Mouse (Mus musculus): ENCODE measurements around the gene Fam174b. TPM values are rescaled to one million over a fixed set of nuclear protein-coding genes. Genes with fewer than 3 reads are reported as not detected.

Gene Fam174b
- polyA plus RNA-seq, 1 experiment from 2014 or later = 68.6 TPM

GRCm38 (mm10) chr7:73730430-73731022, 9.6 kb upstream of the Fam174b start:
- Histone ChIP-seq H3K36me3 (no peaks in the 10 kb centered on the region), H3K9me3 (no peaks in the 10 kb centered on the region), H3K4me2 (no peak overlapping the region), H3K27me3 (no peaks in the 10 kb centered on the region), H3K4me1 (no peaks in the 10 kb centered on the region), H3K4me3 (no peak overlapping the region), H3K27ac (no peak overlapping the region), H3K9ac (no peak overlapping the region)
- no peak for ATAC-seq (ENCODE audit: insufficient number of reproducible peaks, insufficient read depth, low FRiP score, low TSS enrichment, low read depth)
- 70% methylated on average over 10 of the region's 10 CpGs for WGBS

GRCm38 (mm10) chr7:73736046-73736445, 4.1 kb upstream of the Fam174b start:
- Histone ChIP-seq H3K4me2 (no peak overlapping the region), H3K4me3 (no peak overlapping the region), H3K4me1 (peaks cover 6% of the 10 kb centered on the region; the same call in 1 of the 2 replicates), H3K27me3 (peaks cover 9% of the 10 kb centered on the region), H3K36me3 (no peaks in the 10 kb centered on the region), H3K9me3 (no peaks in the 10 kb centered on the region), H3K27ac (no peak overlapping the region), H3K9ac (no peak overlapping the region)
- WGBS = 81% methylated on average over 2 of the region's 2 CpGs
- no peak for ATAC-seq (ENCODE audit: insufficient number of reproducible peaks, insufficient read depth, low FRiP score, low TSS enrichment, low read depth)

DNA sequence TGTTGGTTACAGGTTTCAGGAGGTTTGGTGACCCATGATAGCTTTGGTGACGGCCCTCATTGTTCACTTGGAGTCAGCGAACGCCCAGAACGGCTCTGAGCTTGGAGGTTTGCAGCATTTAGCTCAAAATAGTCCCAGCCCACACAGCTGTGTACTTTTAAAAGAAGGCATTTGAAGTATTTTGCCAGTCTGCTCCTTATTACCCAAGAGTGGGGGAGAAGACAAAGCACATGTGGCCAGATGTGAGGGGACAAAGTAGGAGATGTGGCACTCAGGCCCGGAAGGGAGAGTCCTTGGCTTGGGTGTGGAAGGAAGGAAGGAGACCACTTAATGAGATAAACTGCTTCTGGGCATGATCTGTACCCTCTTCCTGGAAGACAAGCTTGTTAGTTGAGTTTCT, 1.3 kb downstream of the Fam174b start:
- peak overlapping the region; percentile 81 for H3K9ac ChIP-seq
- 14% methylated on average over 5 of the region's 5 CpGs for WGBS

DNA sequence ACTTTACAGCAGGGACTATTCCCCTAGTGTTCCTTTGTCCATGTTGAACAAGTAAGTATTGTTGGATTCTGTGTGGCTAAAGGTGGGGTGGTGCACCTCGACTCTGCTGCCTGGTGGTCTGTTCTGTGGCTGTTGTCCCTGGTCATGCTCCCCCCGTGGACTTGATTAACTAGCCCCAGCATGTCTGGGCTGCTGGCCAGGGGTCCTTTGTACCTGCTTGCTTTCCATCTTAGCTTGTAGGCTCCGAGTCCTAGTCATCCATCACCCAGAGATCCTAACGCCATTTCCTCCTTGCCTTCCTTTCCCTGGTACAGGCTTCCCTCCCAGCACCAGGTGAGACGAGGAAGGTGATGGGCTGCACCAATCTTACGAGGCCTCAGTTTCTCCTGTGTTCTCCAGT, 1.7 kb downstream of the Fam174b start:
- H3K36me3 ChIP-seq = no peaks in the 10 kb centered on the region
- H3K4me3 ChIP-seq = peak overlapping the region; percentile 70
- ATAC-seq (ENCODE audit: insufficient number of reproducible peaks, insufficient read depth, low FRiP score, low TSS enrichment, low read depth) = no peak

More for the DNA sequence above, 1.3 kb downstream of the Fam174b start:
- peaks cover 47% of the 10 kb centered on the region for H3K4me1 ChIP-seq
- H3K27me3 ChIP-seq = peaks cover 9% of the 10 kb centered on the region
- peak overlapping the region; percentile 87 for H3K27ac ChIP-seq
- H3K4me3 ChIP-seq = peak overlapping the region; percentile 70
- no peaks in the 10 kb centered on the region for H3K9me3 ChIP-seq
- no peaks in the 10 kb centered on the region for H3K36me3 ChIP-seq
- ATAC-seq (ENCODE audit: insufficient number of reproducible peaks, insufficient read depth, low FRiP score, low TSS enrichment, low read depth) = no peak
- H3K4me2 ChIP-seq = peak overlapping the region; percentile 98

DNA sequence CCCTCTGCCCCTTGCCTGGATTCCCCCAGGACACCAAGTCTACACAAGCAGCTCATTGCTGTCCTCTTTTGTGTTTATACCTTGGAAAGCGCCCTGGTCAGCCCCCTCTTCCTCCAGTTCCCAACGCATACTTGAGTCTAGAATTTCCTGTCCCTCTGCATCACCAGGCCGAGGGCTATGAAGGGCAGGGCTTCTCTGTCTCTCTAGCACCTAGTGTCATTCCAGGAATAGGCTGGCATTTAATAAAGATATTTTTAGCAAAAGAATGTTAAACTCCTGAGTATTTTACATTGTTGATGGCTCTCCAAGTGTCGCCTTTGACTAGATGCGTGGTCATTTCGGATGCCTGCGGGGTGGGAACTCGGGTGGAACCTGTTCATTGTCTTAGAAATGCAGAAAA, 3.0 kb downstream of the Fam174b start:
- Histone ChIP-seq H3K9ac (no peak overlapping the region), H3K9me3 (no peaks in the 10 kb centered on the region), H3K4me1 (peaks cover 58% of the 10 kb centered on the region), H3K27ac (no peak overlapping the region; the same call in 1 of the 2 replicates), H3K27me3 (peaks cover 9% of the 10 kb centered on the region), H3K4me3 (peak overlapping the region; percentile 19; the same call in 1 of the 2 replicates), H3K4me2 (peak overlapping the region; percentile 41), H3K36me3 (no peaks in the 10 kb centered on the region)
- WGBS = 70% methylated on average over 8 of the region's 8 CpGs
- no peak for ATAC-seq (ENCODE audit: insufficient number of reproducible peaks, insufficient read depth, low FRiP score, low TSS enrichment, low read depth)

More for the DNA sequence above, 1.7 kb downstream of the Fam174b start:
- H3K9ac ChIP-seq = 0 out of 2 replicates have a peak overlapping the region, but pooled peaks have one; percentile 2
- 29% methylated on average over 6 of the region's 6 CpGs for WGBS
- peak overlapping the region; percentile 98 for H3K4me2 ChIP-seq
- H3K9me3 ChIP-seq = no peaks in the 10 kb centered on the region
- peaks cover 49% of the 10 kb centered on the region for H3K4me1 ChIP-seq
- H3K27me3 ChIP-seq = peaks cover 9% of the 10 kb centered on the region
- H3K27ac ChIP-seq = peak overlapping the region; percentile 87

- Histone ChIP-seq H3K9me3 (no peaks in the 10 kb centered on the region), H3K27me3 (peaks cover 6% of the 10 kb centered on the region), H3K4me1 (peaks cover 58% of the 10 kb centered on the region), H3K36me3 (no peaks in the 10 kb centered on the region), H3K4me3 (no peak overlapping the region), H3K27ac (no peak overlapping the region), H3K9ac (no peak overlapping the region), H3K4me2 (peak overlapping the region; percentile 41)
- 59% methylated on average over 10 of the region's 10 CpGs for WGBS
- no peak for ATAC-seq (ENCODE audit: insufficient number of reproducible peaks, insufficient read depth, low FRiP score, low TSS enrichment, low read depth)
Observed at GRCm38 (mm10) chr7:73743831-73744370, 3.8 kb downstream of the Fam174b start.

DNA sequence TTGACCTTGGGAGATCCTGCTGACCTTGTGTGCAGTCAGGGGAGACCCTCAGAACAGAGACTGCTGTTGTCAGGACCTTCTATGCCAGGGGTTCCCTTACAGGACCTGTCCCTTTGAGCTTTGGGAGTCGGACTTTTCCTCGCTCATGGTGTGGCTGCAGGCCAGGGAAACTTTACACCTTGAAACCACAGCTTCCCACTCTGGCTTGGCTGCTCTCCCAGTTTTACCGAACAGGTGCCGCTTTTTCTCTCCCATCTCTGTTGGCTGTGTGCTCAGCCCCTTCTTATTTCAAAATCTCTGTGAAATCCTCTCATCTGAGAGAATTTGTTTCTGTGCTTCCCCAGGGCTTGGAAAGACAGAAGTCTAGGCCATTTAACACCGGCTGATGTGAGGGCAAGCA, 5.8 kb downstream of the Fam174b start:
- Histone ChIP-seq H3K4me2 (no peak overlapping the region), H3K27ac (no peak overlapping the region), H3K27me3 (no peaks in the 10 kb centered on the region; the same call in 1 of the 2 replicates), H3K4me1 (peaks cover 52% of the 10 kb centered on the region), H3K36me3 (no peaks in the 10 kb centered on the region), H3K9me3 (no peaks in the 10 kb centered on the region), H3K9ac (no peak overlapping the region), H3K4me3 (no peak overlapping the region)
- WGBS = 50% methylated on average over 5 of the region's 5 CpGs
- ATAC-seq (ENCODE audit: insufficient number of reproducible peaks, insufficient read depth, low FRiP score, low TSS enrichment, low read depth) = no peak

DNA sequence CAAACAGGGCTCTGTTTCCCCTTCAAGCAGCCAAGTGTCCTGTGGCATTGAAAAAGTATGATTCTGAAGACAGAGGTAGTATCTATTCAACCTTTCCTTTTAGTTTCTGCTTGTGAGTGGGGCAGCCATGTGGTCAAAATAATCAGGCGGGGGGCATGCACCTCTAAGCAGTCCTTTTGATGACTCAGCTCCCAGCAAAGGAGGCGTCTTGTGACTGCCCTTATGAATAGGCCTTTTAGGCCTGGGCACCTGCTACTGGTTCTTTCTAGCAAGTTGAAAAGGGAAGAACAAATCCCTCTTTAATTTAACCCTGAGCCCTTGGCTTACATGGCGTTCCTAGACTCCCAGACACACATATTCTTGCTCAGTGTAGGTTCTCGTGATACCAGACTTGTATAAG, 6.7 kb downstream of the Fam174b start:
- H3K9me3 ChIP-seq = no peaks in the 10 kb centered on the region
- H3K9ac ChIP-seq = no peak overlapping the region
- 67% methylated on average over 4 of the region's 4 CpGs for WGBS
- H3K27ac ChIP-seq = no peak overlapping the region
- no peaks in the 10 kb centered on the region for H3K27me3 ChIP-seq
- no peak for ATAC-seq (ENCODE audit: insufficient number of reproducible peaks, insufficient read depth, low FRiP score, low TSS enrichment, low read depth)
- H3K36me3 ChIP-seq = no peaks in the 10 kb centered on the region
- H3K4me2 ChIP-seq = no peak overlapping the region
- no peak overlapping the region for H3K4me3 ChIP-seq
- H3K4me1 ChIP-seq = peaks cover 43% of the 10 kb centered on the region

- Histone ChIP-seq H3K4me1 (peaks cover 39% of the 10 kb centered on the region), H3K4me3 (no peak overlapping the region), H3K27me3 (no peaks in the 10 kb centered on the region), H3K27ac (no peak overlapping the region; the same call in 1 of the 2 replicates), H3K4me2 (no peak overlapping the region), H3K36me3 (no peaks in the 10 kb centered on the region), H3K9ac (no peak overlapping the region), H3K9me3 (no peaks in the 10 kb centered on the region)
- WGBS = 78% methylated on average over 3 of the region's 3 CpGs
- no peak for ATAC-seq (ENCODE audit: insufficient number of reproducible peaks, insufficient read depth, low FRiP score, low TSS enrichment, low read depth)
Observed at GRCm38 (mm10) chr7:73747531-73747930, 7.4 kb downstream of the Fam174b start.

GRCm38 (mm10) chr7:73748437-73749108, 8.5 kb downstream of the Fam174b start:
- Histone ChIP-seq H3K4me1 (peaks cover 31% of the 10 kb centered on the region), H3K4me2 (no peak overlapping the region), H3K9ac (no peak overlapping the region), H3K27me3 (no peaks in the 10 kb centered on the region), H3K4me3 (no peak overlapping the region), H3K27ac (no peak overlapping the region), H3K36me3 (no peaks in the 10 kb centered on the region), H3K9me3 (no peaks in the 10 kb centered on the region)
- no peak for ATAC-seq (ENCODE audit: insufficient number of reproducible peaks, insufficient read depth, low FRiP score, low TSS enrichment, low read depth)
- WGBS = 89% methylated on average over 5 of the region's 5 CpGs

DNA sequence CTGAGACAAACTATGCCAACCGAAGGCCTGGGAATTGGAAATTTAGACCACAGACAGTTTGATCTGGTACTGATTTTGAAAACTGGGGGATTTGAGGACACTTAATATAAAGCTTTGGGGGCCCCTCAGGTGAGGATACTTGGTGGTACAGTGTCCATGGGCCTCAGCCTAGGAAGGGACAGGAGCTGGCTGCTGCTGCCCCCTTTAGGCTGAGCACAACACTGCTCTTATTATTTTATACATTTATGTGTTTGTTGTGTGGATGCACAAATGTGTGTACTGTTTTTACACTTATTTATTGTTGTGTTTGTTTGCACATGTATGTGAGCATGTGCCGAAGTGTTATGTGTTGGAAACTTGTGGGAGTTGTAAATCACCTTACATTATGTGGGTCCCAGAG, 9.2 kb downstream of the Fam174b start:
- Histone ChIP-seq H3K9ac (no peak overlapping the region), H3K36me3 (no peaks in the 10 kb centered on the region), H3K9me3 (no peaks in the 10 kb centered on the region), H3K4me1 (peaks cover 25% of the 10 kb centered on the region), H3K27me3 (no peaks in the 10 kb centered on the region), H3K4me3 (no peak overlapping the region), H3K4me2 (no peak overlapping the region), H3K27ac (no peak overlapping the region)
- 76% methylated on average over 2 of the region's 2 CpGs for WGBS
- ATAC-seq (ENCODE audit: insufficient number of reproducible peaks, insufficient read depth, low FRiP score, low TSS enrichment, low read depth) = no peak

GRCm38 (mm10) chr7:73749983-73750382, 9.9 kb downstream of the Fam174b start:
- WGBS = 82% methylated on average over 7 of the region's 7 CpGs
- no peak overlapping the region for H3K4me3 ChIP-seq
- no peaks in the 10 kb centered on the region for H3K27me3 ChIP-seq
- H3K9ac ChIP-seq = no peak overlapping the region
- ATAC-seq (ENCODE audit: insufficient number of reproducible peaks, insufficient read depth, low FRiP score, low TSS enrichment, low read depth) = no peak
- H3K36me3 ChIP-seq = no peaks in the 10 kb centered on the region
- H3K4me1 ChIP-seq = peaks cover 19% of the 10 kb centered on the region
- H3K4me2 ChIP-seq = no peak overlapping the region
- no peak overlapping the region for H3K27ac ChIP-seq
- no peaks in the 10 kb centered on the region for H3K9me3 ChIP-seq

All from embryonic facial prominence, embryonic 13.5 days (tissue).